Mouse (Mus musculus) retina, postnatal 1 day (tissue): ENCODE measurements around the gene Rftn1.

ENCODE experiments used
- DNase-seq: peaks from one replicate; pipeline ENCODE4 v3.0.0-alpha.2; 2012

The Rftn1 gene

GRCm38 (mm10) chr17:50201828-50202445 is 11.5 kb upstream of the Rftn1 start:
- DNase-seq, result no peak

GRCm38 (mm10) chr17:50199075-50199850 is 8.8 kb upstream of the Rftn1 start:
- no peak for DNase-seq

- DNase-seq, result no peak
These were observed 7.1 kb upstream of the Rftn1 start for GRCm38 (mm10) chr17:50197572-50197971.

- DNase-seq, result peak; percentile 19
These were observed 5.7 kb upstream of the Rftn1 start for GRCm38 (mm10) chr17:50196005-50196672.

GRCm38 (mm10) chr17:50195399-50195798 is 4.9 kb upstream of the Rftn1 start:
- DNase-seq, result no peak

GRCm38 (mm10) chr17:50194541-50194940 is 4.1 kb upstream of the Rftn1 start:
- no peak for DNase-seq

GRCm38 (mm10) chr17:50193653-50194052 is 3.2 kb upstream of the Rftn1 start:
- DNase-seq, result peak; percentile 32

GRCm38 (mm10) chr17:50192376-50192940 is 2.0 kb upstream of the Rftn1 start:
- DNase-seq, result peak; percentile 46

- DNase-seq, result no peak
These were observed 964 bp upstream of the Rftn1 start for GRCm38 (mm10) chr17:50191318-50191957.

GRCm38 (mm10) chr17:50189381-50190012 is 977 bp downstream of the Rftn1 start:
- DNase-seq, result peak; percentile 73

GRCm38 (mm10) chr17:50188662-50189345 is 1.7 kb downstream of the Rftn1 start:
- DNase-seq, result no peak

- DNase-seq, result no peak
These were observed 4.9 kb downstream of the Rftn1 start for GRCm38 (mm10) chr17:50185616-50186015.

GRCm38 (mm10) chr17:50185083-50185482 is 5.4 kb downstream of the Rftn1 start:
- DNase-seq, result no peak

- no peak for DNase-seq
These were observed 6.0 kb downstream of the Rftn1 start for GRCm38 (mm10) chr17:50184217-50185038.

GRCm38 (mm10) chr17:50183300-50183699 is 7.2 kb downstream of the Rftn1 start:
- DNase-seq, result no peak

- no peak for DNase-seq
These were observed 7.9 kb downstream of the Rftn1 start for GRCm38 (mm10) chr17:50182542-50182951.

- no peak for DNase-seq
These were observed 9.4 kb downstream of the Rftn1 start for GRCm38 (mm10) chr17:50180899-50181570.

- DNase-seq, result no peak
These were observed 16.7 kb downstream of the Rftn1 start for GRCm38 (mm10) chr17:50173776-50174175.

GRCm38 (mm10) chr17:50173368-50173767 is 17.1 kb downstream of the Rftn1 start:
- no peak for DNase-seq

- DNase-seq, result no peak
These were observed 17.7 kb downstream of the Rftn1 start for GRCm38 (mm10) chr17:50172795-50173194.
